Mouse (Mus musculus) cortical plate, adult 2 months (tissue): ENCODE results near the gene Ddx1. TPM values are rescaled to one million over a fixed set of nuclear protein-coding genes. Genes with fewer than 3 reads are reported as not detected.
"Not testable (repeated sequence)": the region's sequence is repeated elsewhere in the genome, so short reads cannot be mapped to it uniquely, and the experiment has no call there.

Experiments
- H3K27ac ChIP-seq: fragments of 200-500 bp; 2 replicates; pipeline ENCODE4 v1.5.1; 2012; ENCODE audit warnings: low read length, control low read depth, inconsistent platforms; ENCODE audit not compliant: insufficient read depth
- H3K4me1 ChIP-seq: fragments of 200-500 bp; 2 replicates; pipeline ENCODE4 v1.6.1; 2011; ENCODE audit warnings: low read length; ENCODE audit not compliant: control insufficient read depth, insufficient read depth
- H3K4me3 ChIP-seq: fragments of 200-500 bp; 2 replicates; pipeline ENCODE4 v1.5.1; 2011; ENCODE audit warnings: mild to moderate bottlenecking, low read length, control low read depth; ENCODE audit not compliant: insufficient read depth
- CTCF ChIP-seq: fragments of 200-500 bp; IDR thresholded peaks from 2 replicates; pipeline ENCODE4 v1.5.1; 2011; ENCODE audit warnings: mild to moderate bottlenecking, control low read depth, low read length; ENCODE audit not compliant: insufficient read depth; ENCODE audit errors: extremely low read depth
- POLR2A ChIP-seq: fragments of 200-500 bp; IDR thresholded peaks from 2 replicates; pipeline ENCODE4 v1.6.1; 2011; ENCODE audit warnings: mild to moderate bottlenecking, low read length, control low read depth; ENCODE audit not compliant: insufficient read depth; ENCODE audit errors: extremely low read depth
- polyA plus RNA-seq: library from polyadenylated mRNA; depleted of rRNA; stranded (reverse); fragments of >200 nt; gene quantifications from 2 replicates; pipeline ENCODE4 v1.2.3, GENCODE M21; 2012

Gene Ddx1
- polyA plus RNA-seq, 1 experiment: 64.1 TPM

- H3K27ac ChIP-seq: no peak overlapping the region
- H3K4me1 ChIP-seq: no peaks in the 10 kb centered on the region
- TF ChIP-seq POLR2A (no peak), CTCF (no peak)
- no peak overlapping the region for H3K4me3 ChIP-seq
Observed at GRCm38 (mm10) chr12:13188059-13188700, 60.8 kb downstream of the Ddx1 start.

GRCm38 (mm10) chr12:13186209-13186608 lies 62.8 kb downstream of the Ddx1 start:
- H3K4me1 ChIP-seq: no peaks in the 10 kb centered on the region
- no peak overlapping the region for H3K4me3 ChIP-seq
- TF ChIP-seq POLR2A (no peak), CTCF (no peak)
- no peak overlapping the region for H3K27ac ChIP-seq

- Histone ChIP-seq H3K4me3 (no peak overlapping the region), H3K27ac (no peak overlapping the region), H3K4me1 (0 out of 2 replicates have a peak, but pooled peaks cover 3% of the 10 kb centered on the region)
- TF ChIP-seq POLR2A: no peak
Observed at GRCm38 (mm10) chr12:13184873-13185361, 64.1 kb downstream of the Ddx1 start.

- H3K4me3 ChIP-seq, H3K4me1 ChIP-seq, H3K27ac ChIP-seq: not testable (repeated sequence)
Observed at GRCm38 (mm10) chr12:13184136-13184535, 64.9 kb downstream of the Ddx1 start.

GRCm38 (mm10) chr12:13182220-13182619 lies 66.8 kb downstream of the Ddx1 start:
- Histone ChIP-seq H3K27ac (no peak overlapping the region), H3K4me3 (no peak overlapping the region), H3K4me1 (0 out of 2 replicates have a peak, but pooled peaks cover 3% of the 10 kb centered on the region)
- no peak for TF ChIP-seq CTCF
- TF ChIP-seq POLR2A: no peak

- no peak overlapping the region for H3K27ac ChIP-seq
- no peak for TF ChIP-seq POLR2A
- TF ChIP-seq CTCF: no peak
- H3K4me3 ChIP-seq: no peak overlapping the region
- 0 out of 2 replicates have a peak, but pooled peaks cover 3% of the 10 kb centered on the region for H3K4me1 ChIP-seq
Observed at GRCm38 (mm10) chr12:13181721-13182120, 67.3 kb downstream of the Ddx1 start.

GRCm38 (mm10) chr12:13180715-13181335 lies 68.2 kb downstream of the Ddx1 start:
- TF ChIP-seq POLR2A: no peak
- 0 out of 2 replicates have a peak, but pooled peaks cover 3% of the 10 kb centered on the region for H3K4me1 ChIP-seq
- H3K4me3 ChIP-seq: no peak overlapping the region
- H3K27ac ChIP-seq: no peak overlapping the region

GRCm38 (mm10) chr12:13180332-13180714 lies 68.7 kb downstream of the Ddx1 start:
- no peak overlapping the region for H3K27ac ChIP-seq
- H3K4me1 ChIP-seq: 0 out of 2 replicates have a peak, but pooled peaks cover 3% of the 10 kb centered on the region
- H3K4me3 ChIP-seq: no peak overlapping the region
- TF ChIP-seq POLR2A (no peak), CTCF (no peak)

GRCm38 (mm10) chr12:13177606-13178005 lies 71.4 kb downstream of the Ddx1 start:
- H3K4me1 ChIP-seq: 0 out of 2 replicates have a peak, but pooled peaks cover 3% of the 10 kb centered on the region
- TF ChIP-seq CTCF (no peak), POLR2A (no peak)
- H3K4me3 ChIP-seq: no peak overlapping the region
- no peak overlapping the region for H3K27ac ChIP-seq

GRCm38 (mm10) chr12:13176927-13177326 lies 72.1 kb downstream of the Ddx1 start:
- H3K4me1 ChIP-seq: 0 out of 2 replicates have a peak, but pooled peaks cover 3% of the 10 kb centered on the region
- H3K27ac ChIP-seq: no peak overlapping the region
- H3K4me3 ChIP-seq: no peak overlapping the region
- TF ChIP-seq CTCF: no peak
- TF ChIP-seq POLR2A: no peak
